Mouse (Mus musculus) spleen, postnatal 10 days (tissue): ENCODE data around the gene Brf1.

Experiments used
- DNase-seq, 2 experiments: peaks; one replicate each; pipeline ENCODE4 v3.0.0; 2021 to 2022; ENCODE audit warnings: low spot score in 2 of 2

Brf1 gene

GRCm38 (mm10) chr12:113017429-113017984 is 17.0 kb upstream of the Brf1 start:
- no peak for DNase-seq

- no peak for DNase-seq
Measured at GRCm38 (mm10) chr12:113016976-113017375, 16.5 kb upstream of the Brf1 start.

- DNase-seq, result no peak
Measured at GRCm38 (mm10) chr12:113015956-113016355, 15.5 kb upstream of the Brf1 start.

- peak; percentile 70 to 76 for DNase-seq
Measured at GRCm38 (mm10) chr12:113014561-113015556, 14.4 kb upstream of the Brf1 start.

DNA sequence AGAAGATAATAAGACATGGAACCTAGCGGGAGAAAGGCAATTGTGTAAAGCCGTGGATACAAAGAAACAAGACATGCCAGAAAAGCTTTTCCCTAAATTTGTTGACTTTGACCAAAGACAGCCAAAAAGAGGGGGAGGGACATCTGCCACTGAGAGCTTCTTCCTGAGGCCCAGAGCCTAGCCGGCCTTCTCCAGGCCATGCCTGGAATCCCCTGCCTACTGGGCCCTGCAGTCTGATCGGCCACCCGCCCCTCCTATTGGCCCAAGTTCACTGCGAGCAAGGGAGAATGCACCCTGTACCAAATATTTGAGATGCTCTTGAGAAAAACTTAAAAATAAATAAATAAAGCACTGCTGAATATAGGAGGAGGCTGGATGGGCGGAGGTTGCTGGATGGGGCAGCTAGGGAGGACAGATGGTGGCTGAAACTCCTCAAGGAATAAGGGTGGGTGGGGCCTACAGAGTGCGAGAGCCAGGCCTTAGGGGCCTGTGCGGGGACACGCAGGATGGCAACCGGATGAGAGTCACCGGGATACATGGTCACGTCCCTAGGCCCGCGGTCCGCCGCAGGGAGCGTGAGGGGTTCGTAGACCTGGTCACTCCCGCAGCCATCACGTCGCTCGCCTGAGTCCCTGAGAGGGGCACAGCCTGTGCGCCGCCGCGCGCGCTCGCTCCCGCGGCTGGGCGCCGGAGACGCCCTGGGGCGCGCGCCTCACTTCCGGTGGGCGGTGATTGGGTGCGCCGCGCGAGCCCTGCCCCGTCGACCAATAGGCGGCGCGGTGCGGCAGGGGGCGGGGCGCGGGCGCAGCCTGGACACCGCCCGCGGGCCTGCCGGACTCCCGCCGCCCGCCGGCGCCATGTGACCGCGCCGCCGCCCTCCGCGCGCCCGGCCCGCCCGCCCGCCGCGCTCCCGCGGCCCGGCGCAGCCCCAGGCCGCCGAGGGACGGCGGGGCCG is 13.4 kb upstream of the Brf1 start, which contains the start of gene Pacs2:
Pacs2 (plus strand) TSS at position 905 of the 955 bp plus-strand sequence.
- DNase-seq, result peak; percentile 90 to 97

DNA sequence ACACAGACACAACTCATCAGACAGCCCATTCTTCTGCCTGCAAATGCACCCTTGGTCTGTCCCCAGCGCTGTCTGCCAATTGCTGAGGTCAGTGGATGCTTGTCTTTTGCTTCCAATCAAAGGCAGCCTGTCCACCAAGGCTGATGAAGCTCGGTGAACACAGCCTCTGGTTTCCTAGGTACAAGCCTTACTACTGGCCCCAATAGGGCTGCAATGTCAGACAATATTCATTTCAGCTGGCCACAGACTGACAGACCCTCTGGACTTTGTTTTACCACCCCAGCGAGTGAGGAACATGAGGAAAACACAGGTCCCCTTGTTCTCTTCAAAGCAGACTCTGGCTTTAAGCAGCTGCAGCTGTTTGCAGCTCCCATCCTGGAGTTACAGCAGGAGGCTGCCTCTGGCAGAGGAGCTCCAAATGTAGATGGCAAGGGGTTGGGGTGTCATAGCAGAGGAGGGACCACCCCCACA is 12.6 kb upstream of the Brf1 start:
- DNase-seq, result no peak

DNA sequence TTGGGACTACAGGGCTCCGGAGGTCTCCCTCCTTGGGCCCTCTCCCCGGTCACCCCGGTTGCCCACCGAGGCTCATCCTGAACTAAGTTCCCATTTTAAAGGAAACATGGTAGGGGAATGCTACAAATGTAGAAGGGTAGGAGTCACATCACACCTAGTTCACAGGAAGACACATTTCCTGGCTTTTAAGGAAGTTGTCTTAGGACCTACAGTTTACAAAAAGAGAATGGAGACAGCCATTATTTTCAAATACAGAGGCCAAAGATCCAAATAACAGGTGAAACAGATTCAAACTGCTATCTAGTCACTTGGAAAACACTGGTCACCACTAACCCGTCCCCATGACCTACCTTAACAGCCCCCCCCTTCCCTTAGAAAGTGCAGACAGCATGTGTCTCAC is 11.9 kb upstream of the Brf1 start:
- no peak for DNase-seq

DNA sequence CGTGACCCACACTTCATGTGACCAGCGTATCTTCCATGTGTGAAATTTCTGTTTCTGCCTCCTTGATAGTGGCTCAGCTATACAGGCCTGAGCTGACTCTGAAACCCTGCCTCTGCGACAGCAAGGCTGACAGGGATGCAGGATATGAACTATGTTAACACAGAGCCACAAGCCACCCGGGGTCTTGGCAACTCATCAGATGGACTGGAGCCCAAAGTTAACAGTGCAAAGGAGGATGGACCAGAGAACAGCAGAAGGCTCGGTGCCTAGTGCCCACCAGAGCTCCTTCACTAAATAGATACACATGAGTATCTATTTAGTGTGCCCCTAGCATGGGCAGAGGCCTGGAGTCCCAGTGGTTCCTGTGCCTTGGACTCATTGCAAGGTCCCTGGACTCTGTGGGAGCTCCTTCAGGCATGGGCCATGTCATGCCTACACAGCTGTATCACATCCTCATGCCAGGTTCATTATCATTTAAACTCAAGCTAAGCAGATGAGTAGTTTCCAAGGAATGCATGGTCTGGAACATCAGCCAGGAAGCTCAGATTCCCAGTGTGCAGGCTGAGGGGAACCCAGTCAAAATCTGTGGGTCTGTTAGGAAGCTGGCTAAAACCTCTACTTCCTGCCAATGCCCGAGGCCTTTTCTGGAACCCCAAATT is 11.3 kb upstream of the Brf1 start:
- DNase-seq, result no peak

DNA sequence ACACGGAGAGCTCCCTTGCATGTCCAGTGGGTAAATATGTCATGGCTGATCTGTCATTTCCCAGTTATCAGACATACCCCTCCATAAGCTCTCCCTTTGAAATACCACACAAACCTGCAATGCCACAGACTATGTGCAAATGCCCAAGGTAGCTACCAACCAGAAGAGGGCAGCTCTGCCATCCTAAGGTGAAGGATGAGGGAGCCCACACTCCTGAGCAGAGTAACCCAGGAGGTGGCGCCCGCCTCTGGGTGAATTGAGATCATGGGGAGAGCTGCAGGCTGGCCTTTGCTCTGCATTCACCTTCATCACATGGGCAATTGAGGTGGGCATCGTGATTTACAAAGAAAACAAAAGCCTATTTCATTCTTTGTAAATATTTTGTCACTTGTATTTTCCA is 4.5 kb upstream of the Brf1 start:
- DNase-seq, result peak in 1 of 2 experiments; percentile 82

DNA sequence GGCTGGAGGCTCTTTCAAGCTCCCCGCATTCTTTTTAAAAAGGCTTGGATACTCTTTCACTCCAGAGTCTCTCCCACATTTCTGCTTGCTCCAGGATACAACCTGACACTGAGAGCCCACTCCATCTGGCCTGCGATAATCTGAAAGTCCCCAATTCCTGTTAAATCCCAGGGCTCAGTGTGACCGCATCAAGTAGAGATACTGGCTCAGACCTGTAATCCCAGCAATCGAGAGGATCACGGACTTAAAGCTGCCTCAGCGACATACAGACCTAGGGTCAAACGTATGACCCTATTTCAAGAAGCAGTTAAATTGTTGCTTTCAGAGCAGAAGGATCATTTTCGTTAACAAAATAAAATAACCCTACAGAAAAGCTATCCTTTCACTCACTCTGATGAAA is 3.5 kb upstream of the Brf1 start:
- DNase-seq, result no peak

- DNase-seq, result peak in 1 of 2 experiments; percentile 55
Measured at GRCm38 (mm10) chr12:113002667-113003066, 2.2 kb upstream of the Brf1 start.

DNA sequence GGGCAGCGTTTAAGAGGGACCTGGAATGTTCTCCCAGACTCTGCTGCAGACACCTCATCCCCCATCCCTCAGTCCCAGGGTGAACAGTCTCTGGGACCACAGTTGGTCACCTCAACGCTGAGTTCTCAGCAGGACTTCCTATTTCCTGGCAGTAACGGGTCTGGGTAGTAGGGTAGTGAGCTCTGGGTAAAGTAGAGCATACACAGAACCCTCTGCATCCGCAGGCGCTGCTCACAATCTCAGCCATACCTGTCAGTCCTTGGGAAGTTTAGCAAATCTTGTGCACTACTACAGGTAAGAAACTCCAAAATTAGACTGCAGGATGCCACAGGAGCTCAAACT is 600 bp upstream of the Brf1 start:
- no peak for DNase-seq

- no peak for DNase-seq
Measured at GRCm38 (mm10) chr12:112999569-113000293, 773 bp downstream of the Brf1 start.

GRCm38 (mm10) chr12:112994153-112994552 is 6.4 kb downstream of the Brf1 start:
- DNase-seq, result peak in 1 of 2 experiments; percentile 33

GRCm38 (mm10) chr12:112991444-112991843 is 9.1 kb downstream of the Brf1 start:
- no peak for DNase-seq

DNA sequence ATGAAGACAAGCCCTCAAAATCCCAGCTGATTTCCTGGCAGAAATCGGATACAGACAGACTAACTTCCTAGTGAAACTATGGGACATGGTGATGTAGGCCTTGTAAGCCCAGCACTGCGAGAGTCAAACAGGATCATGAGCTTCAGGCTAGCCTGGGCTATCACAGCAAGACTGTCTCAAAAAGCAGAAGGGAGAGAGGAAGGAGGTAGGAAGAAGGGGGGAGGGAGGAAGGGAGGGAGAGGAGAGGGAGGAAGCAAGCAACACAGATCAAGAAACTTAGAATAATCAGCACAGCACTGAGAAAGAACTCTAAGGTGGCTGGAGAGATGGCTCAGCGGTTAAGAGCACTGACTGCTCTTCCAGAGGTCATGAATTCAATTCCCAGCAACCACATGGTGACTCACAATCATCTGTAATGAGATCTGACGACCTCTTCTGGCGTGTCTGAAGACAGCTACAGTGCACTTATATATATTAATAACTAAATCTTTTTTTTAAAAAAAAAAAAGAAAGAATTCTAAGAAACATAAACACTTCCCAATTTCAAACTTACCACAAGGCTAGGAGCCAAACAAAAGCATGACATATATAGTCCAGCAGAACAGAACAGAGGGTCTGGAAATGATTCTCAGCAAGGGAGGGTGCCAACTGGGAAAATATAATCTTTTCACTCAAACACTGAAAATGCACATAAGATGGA is 9.6 kb downstream of the Brf1 start:
- DNase-seq, result no peak

DNA sequence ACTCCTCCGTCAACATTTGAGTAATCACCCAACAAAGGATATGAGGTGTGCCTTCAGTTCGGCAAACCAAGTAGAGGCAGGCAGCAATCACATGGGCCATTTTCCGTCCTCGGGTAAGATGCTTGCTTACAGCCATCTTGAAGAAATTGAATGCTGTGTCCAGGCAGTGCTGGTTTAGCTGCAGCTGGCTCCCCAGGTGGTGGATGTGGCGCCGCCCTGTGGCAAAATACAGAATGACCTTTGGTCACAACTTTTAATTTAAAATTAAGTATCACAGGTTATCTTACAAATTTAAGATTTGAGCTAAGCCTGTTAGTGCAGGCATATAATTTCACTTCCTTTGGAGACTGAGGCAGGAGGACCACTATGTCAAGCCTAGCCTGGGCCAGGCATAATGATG is 12.6 kb downstream of the Brf1 start:
- peak; percentile 44 to 80 for DNase-seq

- DNase-seq, result peak in 1 of 2 experiments; percentile 48
Measured at GRCm38 (mm10) chr12:112985346-112985745, 15.2 kb downstream of the Brf1 start.

GRCm38 (mm10) chr12:112982031-112982430 is 18.5 kb downstream of the Brf1 start:
- no peak for DNase-seq

DNA sequence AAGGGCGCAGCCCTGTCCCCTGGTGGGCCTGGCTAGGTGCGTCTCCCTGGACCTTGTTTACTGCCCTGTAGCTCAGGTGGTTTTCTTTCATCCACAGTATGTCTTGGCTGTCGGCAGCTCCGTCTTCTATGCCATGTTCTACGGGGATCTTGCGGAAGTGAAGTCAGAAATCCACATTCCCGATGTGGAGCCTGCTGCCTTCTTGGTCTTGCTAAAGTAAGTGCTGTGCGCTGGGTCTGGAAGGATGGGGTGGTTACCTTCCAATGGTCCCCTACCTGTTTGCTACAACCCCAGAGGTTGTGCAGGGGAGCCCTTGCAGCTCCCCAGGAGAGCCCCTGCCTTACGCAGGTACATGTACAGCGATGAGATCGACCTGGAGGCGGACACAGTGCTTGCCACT is 23.3 kb downstream of the Brf1 start:
- DNase-seq, result no peak
